Mouse (Mus musculus) small intestine, adult 2 months (tissue): ENCODE results near the gene Dio1.

Experiments used
- CTCF ChIP-seq: fragments of 200-500 bp; IDR thresholded peaks from 2 replicates; pipeline ENCODE4 v1.5.1; 2012; ENCODE audit warnings: low read depth, mild to moderate bottlenecking, control low read depth, inconsistent platforms, low read length, moderate library complexity, mixed read lengths; ENCODE audit not compliant: insufficient replicate concordance, insufficient read length; ENCODE audit errors: extremely low read depth
- POLR2A ChIP-seq: fragments of 200-500 bp; IDR thresholded peaks from 2 replicates; pipeline ENCODE4 v1.6.1; 2012; ENCODE audit warnings: low read depth, mild to moderate bottlenecking, control low read depth, inconsistent platforms, low read length, moderate library complexity

DNA sequence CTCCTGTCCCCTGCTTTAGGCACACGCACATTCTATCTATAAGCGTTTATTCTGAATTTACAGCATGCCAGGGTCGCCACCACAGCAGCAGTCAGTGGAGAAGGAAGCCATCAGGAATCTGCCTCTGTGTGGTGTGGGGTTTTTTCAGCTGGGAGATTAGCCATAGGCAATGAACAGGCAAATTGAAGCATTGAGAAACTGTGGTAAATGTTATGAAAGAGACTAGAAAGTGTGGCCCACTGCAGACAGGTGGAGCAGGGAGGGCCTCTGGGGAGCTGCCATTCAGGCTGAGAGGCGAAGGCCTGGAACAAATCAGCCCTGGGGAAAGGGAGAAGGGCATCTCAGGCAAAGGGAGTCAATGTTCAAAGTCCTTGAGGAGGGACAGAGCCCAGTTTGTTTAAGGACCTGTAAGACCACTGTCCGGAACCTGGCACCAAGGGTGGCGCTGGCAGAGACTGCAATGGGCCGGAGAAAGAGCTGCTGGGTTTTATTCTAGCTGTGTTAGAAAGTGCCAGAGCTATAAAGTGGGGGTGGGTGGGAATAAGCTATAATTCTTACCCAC is 7.1 kb downstream of the Dio1 start:
- TF ChIP-seq CTCF (no peak), POLR2A (no peak)
